ENCODE assay signal across 12 mouse cellular contexts in the genomic region with DNA sequence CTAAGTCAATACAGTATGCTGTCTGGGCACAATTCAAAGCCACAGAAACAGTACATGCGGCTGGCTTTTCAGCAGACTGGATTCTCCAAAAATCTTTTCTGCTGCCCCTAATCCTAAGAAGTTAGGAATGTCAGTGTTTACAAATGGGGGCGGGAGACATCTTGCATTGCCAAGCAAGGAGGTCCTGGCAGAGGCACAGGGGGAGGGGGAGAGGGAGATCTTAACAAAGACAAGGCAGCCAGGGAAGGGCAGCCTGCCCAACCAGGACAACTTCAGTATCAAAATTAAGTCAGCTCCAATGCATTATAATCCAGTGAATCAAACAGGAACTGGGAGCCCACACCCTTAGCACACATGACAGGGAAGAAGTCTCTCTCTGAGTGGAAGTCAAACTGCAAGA.
DNase-seq lines count a peak whose midpoint lies in the region; ATAC-seq lines count a peak whose summit lies in the region.
"Had no signal": no experiment of that assay in that cellular context is flagged by ENCODE, and none has a peak within 500 bp of the region (broad histone marks: within the 10 kb centered on the region; RNA-seq: fewer than 3 reads in every experiment).

No protein-coding gene starts in this region.

- DNase-seq in ovary, adult 18-20 months (ENCODE audit: low spot score), result peak; percentile 31
- no peak for DNase-seq in ovary, postnatal 14 days (ENCODE audit: low spot score)
- DNase-seq in embryonic facial prominence, embryonic 10.5 days (ENCODE audit: low spot score), result peak; percentile 41
- peak; percentile 26 for DNase-seq in gastrocnemius, postnatal 25 days
- no peak for DNase-seq in adrenal gland, postnatal 25 days
- DNase-seq in testis, postnatal 14 days (ENCODE audit: low spot score), result no peak
- DNase-seq: adrenal gland, postnatal 36 days; heart, adult 2 months; kidney, adult 11 months; layer of hippocampus, adult 9-11 months had no signal

- H3K27me3 ChIP-seq in embryonic facial prominence, embryonic 10.5 days (replicated peaks; ENCODE audit: low read depth, poor library complexity, severe bottlenecking), result no peaks in the 10 kb centered on the region
- H3K27me3 ChIP-seq in stomach, embryonic 14.5 days (ENCODE audit: control insufficient read depth, insufficient read depth, low read length), result no peaks in the 10 kb centered on the region

- H3K4me3 ChIP-seq in embryonic facial prominence, embryonic 10.5 days, result no peak overlapping the region
- H3K4me3 ChIP-seq in stomach, embryonic 14.5 days (ENCODE audit: low read depth, low read length), result no peak overlapping the region
- H3K4me3 ChIP-seq: heart, adult 2 months had no signal

- H3K4me1 ChIP-seq in embryonic facial prominence, embryonic 10.5 days, result peaks cover 51% of the 10 kb centered on the region
- peaks cover 49% of the 10 kb centered on the region for H3K4me1 ChIP-seq in stomach, embryonic 14.5 days (ENCODE audit: control insufficient read depth, insufficient read depth, low read length)

- no peaks in the 10 kb centered on the region for H3K9me3 ChIP-seq in embryonic facial prominence, embryonic 10.5 days
- H3K9me3 ChIP-seq in stomach, embryonic 14.5 days (ENCODE audit: control insufficient read depth, low read depth, low read length), result no peaks in the 10 kb centered on the region

- H3K36me3 ChIP-seq in embryonic facial prominence, embryonic 10.5 days (replicated peaks), result peaks cover 43% of the 10 kb centered on the region
- peaks cover 30% of the 10 kb centered on the region for H3K36me3 ChIP-seq in stomach, embryonic 14.5 days (ENCODE audit: control insufficient read depth, insufficient read depth, low read length)

- no peak overlapping the region for H3K27ac ChIP-seq in embryonic facial prominence, embryonic 10.5 days (replicated peaks)
- H3K27ac ChIP-seq in stomach, embryonic 14.5 days (ENCODE audit: low read length), result peak overlapping the region; percentile 61; the same call in 1 of the 2 replicates
- H3K27ac ChIP-seq: heart, adult 2 months; liver, embryonic 14.5 days had no signal

- no peak overlapping the region for H3K9ac ChIP-seq in stomach, embryonic 14.5 days (replicated peaks; ENCODE audit: low read depth, low read length)
- H3K9ac ChIP-seq: liver, embryonic 14.5 days had no signal

- no peak for ATAC-seq in stomach, embryonic 14.5 days (ENCODE audit: insufficient number of reproducible peaks, insufficient read depth, low FRiP score, low read depth)

- 22% methylated on average over 2 of the region's 2 CpGs for WGBS in embryonic facial prominence, embryonic 10.5 days
- WGBS in stomach, embryonic 14.5 days, result 15% methylated on average over 2 of the region's 2 CpGs

- 0 out of 2 replicates have a peak overlapping the region, but pooled peaks have one; percentile 25 for H3K4me2 ChIP-seq in stomach, embryonic 14.5 days (replicated peaks; ENCODE audit: low read depth, low read length)

Comparison
In these comparisons a context has a peak if more than half of its experiments do, and no peak if none do; other contexts are left out.
1. DNase-seq: peak in ovary, adult 18-20 months (single experiment), embryonic facial prominence, embryonic 10.5 days (single experiment) and gastrocnemius, postnatal 25 days (single experiment); none in ovary, postnatal 14 days (single experiment), adrenal gland, postnatal 25 days (single experiment) and testis, postnatal 14 days (single experiment).